Mouse (Mus musculus) brain, embryonic 18.5 days (tissue): ENCODE data around the gene Exoc8.
A peak's percentile ranks its signal among the peaks of the same experiment; 100 is the strongest.

Experiments used
- DNase-seq: peaks from one replicate; pipeline ENCODE4 v3.0.0-alpha.2; 2012; ENCODE audit warnings: low read depth, low spot score

The Exoc8 gene

DNA sequence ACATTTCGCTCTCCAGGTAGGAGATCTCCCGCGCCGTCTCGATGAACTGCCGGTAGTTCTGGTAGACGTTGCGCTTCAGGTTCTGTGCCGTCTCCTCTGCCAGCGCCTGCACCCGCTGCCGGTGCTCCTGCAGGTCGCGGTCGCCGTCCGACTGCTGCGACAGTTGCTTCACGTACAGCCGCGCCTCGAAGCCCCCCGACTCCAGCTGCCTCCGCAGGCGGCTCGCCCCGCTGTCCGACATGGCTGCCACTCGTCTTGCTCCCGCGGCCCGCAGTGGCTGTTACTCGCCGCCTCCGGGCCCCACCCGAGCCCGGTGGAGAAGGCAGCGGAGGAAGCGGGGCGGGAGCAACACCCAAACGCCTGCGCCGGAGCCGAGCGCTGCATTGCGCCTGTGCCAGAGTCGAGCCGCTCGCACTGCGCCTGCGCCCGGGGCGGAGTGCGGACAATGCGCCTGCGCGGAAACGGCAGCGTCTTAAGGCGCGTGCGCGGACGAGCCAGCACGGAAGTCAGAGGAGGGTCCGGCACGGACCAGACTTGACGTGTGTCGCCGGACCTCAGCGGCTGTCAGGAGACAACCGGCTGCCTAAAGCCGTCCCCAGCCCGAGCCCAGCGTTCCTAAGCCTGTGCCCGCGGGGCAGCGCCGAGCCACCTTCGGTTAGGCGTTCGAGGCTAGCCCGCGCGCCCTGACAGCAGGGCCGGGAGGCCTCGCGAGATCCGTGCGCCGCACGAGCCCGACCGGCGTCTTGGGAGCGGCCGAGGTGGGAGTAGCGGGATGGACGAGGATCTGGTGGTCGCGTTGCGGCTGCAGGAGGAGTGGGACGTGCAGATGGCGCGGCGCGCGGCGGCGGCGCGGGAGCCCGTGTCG lies at the start of gene Exoc8, which contains the start of gene Sprtn:
Gene Exoc8, minus strand, starts transcription at position 320 of the 865 bp plus-strand sequence.
Gene Sprtn, plus strand, starts transcription at position 501 of the 865 bp plus-strand sequence.
- peak; percentile 92 for DNase-seq

DNA sequence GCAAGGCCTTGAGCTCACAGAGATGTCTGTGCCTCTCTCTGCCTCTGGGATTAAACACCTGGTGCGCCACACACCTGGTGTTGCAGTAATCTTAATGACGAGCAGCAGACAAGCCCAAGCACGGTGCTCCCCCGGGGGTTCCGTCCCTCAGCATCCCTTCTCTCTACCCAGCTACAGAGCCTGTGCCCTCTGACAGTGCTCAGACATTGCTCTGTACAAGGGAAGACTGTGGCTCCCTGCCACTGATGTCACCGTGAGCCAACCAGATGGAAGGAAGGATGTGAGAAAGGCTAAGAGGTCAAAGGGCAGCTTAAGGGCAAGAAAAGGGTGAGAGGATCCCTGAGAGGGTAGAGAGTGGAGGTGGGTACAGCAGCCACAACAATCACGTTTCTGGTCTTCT lies 46.9 kb upstream of the Exoc8 start:
- DNase-seq, result no peak

DNA sequence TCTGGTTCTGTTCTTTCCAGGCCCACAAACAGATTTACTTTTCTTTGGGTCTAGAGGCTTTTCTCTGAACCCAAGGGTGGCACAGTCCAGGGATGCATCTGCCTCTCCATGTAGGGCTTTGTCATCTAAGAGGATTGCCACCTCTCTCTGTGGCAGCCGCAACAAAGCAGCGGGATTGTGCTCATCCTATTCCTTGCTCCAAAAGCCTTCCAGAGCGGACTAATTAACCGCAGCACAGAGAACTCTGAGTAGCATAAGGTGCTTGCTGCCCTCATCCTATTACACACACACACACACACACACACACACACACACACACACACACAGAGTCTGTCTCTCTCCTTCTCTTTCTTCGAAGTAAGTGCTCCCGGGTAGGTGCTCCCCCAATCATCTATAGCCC lies 46.3 kb upstream of the Exoc8 start:
- no peak for DNase-seq

DNA sequence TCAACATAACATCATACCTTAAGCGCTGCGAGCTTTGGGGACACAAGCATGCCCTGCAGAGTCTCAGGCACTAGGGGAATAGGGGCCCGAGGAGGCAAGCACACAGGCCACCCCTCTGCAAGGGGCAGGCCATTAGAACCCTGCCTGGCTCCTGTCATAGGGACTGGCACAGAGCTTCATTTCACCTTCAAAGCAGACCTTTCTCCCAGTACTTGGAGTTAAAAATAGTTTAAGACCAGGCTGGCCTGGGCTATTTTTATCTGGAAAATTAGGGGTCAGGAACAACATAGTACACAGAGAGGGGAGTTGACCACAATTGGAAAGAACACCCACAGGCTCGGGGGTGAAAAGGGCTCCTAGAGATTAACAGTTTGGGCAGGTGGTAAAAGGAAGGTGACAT lies 39.8 kb upstream of the Exoc8 start:
- DNase-seq, result no peak

GRCm38 (mm10) chr8:124936699-124937098 lies 39.2 kb upstream of the Exoc8 start:
- no peak for DNase-seq

DNA sequence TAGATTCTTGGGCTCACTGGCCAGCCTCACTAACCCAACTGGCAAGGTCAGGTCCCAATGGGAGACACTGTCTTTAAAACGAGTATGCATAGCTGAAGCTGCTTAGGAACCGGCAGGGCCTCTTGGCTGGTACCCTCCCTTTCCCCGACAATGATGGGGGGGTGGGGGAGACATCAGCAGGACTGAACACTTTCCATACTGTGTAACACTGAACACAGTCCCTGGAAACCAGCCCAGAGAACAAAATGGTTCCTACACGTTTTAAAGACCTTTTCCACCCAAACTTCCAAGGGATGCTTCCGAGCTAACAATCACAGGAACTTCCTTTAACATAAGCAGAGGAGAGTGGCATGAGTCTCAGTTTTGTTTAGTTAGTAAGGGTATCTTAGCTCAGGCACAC lies 37.6 kb upstream of the Exoc8 start:
- DNase-seq, result no peak

DNA sequence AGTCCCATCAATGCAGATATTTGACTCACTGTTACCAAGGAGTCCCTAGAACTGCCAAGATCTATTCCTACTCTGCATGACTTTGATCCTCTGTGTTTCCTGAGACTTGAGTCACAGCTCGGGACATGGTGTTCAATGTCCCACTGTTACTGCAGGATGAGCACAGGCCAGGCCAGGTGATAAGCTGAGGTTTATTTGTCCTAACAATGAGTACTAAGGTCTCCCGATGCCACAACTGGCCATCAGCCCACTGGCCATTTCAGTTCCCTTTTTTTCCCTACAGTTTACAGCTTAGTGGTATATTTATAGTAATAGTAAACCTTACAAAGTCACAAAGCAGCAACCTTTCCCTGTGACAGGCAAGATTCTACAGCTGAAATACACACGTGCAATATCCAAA lies 34.9 kb upstream of the Exoc8 start:
- DNase-seq, result no peak

DNA sequence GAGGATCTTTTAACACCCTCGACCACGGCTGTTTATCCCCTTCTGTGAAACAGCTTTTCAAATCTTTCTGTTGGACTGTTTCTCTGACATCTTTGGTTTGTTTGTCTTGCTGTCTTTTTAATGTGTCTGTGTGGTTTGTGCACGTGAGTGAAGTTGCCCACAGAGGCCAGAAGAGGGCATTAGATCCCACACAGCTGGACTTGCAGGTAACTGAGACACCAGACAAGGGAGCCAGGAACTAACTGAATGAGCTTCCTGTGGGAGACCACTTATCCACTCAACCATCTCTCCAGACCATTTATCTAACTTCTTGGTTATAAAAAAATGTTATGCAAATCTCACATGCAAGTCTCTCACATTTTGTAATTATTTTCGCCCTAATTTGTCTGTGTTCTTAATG lies 33.1 kb upstream of the Exoc8 start:
- DNase-seq, result no peak

GRCm38 (mm10) chr8:124930086-124930485 lies 32.6 kb upstream of the Exoc8 start:
- DNase-seq, result no peak

DNA sequence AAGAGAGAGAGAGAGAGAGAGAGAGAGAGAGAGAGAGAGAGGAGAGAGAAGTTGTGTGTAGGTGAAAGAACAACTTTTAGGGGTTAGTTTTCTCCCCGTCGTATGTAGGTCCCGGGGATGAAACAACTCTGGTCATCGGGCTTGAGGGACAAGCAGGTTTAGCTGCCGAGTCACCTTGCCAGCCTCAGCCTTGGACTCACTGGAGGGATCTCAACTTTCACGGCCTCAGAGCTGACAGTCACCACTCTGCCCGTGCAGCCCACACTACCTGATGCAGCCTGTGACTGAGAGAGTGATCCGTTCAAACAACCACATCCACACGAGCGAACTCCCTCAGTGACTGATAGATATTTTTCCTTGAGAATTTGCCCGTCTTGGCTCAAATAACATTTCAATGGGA lies 31.5 kb upstream of the Exoc8 start:
- no peak for DNase-seq

DNA sequence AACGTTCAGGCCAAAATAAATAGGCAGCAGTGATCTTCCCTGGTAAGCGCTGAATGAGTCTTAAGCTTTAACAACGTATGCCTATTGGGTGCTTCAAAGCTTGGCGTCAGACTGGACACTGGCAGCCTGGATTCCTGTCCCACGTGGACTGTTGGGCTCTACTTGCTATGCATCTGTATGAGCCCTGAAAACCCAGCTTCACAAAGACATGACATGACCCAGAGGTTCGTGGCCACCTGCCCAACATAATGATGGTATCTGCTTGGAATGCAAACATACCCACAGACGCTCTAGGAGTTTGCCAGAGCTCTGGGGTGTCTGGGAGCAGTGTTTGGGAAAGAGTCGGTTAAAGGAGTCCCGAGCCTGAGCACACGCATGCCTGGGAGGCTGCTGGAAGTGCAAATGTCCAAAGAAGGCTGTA lies 28.9 kb upstream of the Exoc8 start:
- DNase-seq, result no peak

DNA sequence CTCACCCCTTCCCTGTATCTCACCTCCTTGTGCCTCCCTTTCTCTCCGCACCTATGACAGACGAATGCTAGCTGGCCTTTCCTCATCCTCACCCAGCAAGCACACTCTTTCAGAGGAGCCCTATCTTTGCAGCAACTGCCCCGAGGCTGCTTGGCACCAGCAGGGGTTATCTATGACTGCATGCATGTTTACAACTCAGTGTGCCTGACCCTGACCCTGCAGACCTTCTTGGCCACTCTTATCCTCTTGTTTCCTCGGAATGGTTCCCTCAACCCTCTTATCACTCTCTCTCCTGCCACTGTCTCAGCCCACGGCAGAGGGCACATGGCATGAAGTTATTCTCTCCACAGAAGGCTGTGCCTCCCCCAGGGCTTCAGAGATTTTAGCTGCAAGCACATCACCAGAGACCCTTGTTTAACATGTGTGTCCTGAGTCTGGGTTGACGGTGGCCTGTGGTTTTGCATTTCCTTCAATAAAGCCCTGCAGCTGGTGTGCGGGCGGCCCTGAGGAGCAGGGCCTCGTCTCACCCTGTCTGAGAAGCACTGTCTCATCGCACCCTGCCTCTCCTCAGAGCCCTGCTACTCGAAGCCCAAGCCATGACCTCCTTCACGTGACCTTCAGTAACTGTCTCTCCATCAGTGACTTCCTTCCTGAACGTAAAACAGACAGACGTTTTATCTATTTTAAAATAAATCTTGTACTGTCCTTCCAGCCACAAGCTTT lies 28.2 kb upstream of the Exoc8 start:
- no peak for DNase-seq

DNA sequence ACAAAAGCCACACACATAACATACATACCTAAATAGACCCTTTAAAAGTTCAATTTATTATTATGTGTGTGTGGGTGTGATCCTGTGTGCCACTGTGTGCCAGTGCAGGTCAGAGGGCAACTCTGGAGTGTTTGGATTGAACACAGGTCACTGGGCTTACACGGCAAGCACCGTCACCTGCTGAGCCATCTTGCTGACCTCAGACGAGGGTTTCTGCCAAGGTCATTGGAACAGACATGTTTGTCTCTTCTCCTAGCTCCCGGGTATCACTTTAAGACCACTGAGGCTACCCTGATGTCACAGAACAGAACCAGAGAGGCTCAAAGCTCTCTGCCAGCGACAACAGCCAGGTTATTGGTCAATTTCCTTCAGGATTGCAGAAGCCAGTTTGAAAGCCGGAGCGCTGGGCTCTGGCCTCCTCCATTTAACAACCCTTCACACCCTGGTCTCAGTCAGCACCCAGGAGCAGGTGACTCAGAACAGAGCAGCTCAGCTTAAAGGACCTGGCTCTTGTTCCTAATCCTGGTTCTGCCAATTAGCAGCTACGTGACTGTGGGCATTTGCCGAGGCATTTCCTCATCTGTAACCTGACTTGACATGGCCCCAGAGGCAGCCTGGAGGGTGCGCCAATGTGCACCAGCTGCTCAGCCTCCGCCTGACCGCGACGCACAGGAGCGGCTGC lies 26.6 kb upstream of the Exoc8 start:
- DNase-seq, result no peak

DNA sequence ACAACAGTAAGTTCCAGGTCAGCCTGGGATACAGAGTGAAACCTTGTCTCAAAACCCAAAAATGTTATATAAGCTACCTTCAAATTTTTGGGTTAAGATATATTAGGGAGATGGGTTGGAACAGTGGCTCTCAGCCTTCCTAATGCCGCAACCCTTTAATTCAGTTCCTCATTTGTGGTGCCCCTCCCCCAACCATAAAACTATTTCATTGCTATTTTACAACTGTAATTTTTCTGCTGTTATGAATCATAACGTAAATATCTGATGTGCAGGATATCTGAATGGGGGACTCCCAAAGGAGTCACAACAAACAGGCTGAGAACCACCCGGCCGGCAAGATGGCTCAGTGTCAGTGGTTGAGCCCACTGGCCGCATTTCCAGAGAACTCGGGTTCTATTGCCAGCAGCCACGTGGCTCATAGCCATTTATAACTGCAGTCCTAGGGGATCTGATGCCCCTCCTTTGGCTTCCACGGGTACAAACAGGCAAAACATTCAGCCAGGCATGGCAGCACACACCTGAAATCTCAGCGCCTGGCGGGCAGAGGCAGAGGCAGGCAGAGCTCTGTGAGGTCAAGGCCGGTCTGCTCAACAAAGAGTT lies 25.1 kb upstream of the Exoc8 start:
- no peak for DNase-seq

DNA sequence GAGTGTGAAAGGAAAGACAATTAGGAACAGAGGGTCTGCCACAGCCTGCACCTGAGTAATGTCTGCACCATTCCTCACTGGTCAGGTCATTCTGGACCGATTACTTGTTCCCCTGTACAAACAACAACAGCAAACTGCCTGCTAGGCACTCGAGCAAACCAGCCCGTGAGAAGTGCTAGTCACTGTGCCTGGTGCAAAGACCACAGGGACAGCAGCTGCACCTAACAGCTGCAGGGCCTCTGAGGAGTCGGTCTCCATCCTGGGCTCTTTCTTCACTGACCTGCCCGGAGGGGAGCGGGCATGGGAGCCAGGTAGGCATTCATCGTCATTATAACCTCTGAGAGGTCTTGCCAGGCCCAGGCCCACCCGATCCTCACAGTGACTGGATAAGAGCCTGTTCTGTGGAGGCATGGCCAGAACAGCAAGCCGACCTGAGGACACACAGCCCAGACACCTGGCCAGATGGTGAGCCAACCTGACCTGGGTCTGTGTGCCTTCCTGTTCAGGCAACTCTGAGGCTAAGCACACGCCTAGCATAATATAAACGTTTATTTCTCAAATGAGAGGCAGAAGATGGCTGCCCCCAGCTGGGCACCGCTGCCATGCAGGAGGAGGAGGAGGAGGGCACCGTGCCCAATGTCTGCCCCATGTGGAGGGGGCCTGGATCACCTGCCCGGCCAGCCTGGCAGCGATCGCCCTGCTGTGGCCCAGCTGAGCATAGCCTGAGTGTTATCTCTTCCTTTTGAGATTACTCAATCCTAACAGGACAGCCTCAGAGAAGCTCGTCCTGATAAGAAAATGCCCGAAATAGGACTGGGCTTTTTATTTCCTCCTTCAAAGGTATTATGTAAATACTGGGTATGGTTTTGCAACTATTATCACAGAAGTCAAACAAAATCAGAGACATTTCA lies 24.1 kb upstream of the Exoc8 start:
- DNase-seq, result no peak

DNA sequence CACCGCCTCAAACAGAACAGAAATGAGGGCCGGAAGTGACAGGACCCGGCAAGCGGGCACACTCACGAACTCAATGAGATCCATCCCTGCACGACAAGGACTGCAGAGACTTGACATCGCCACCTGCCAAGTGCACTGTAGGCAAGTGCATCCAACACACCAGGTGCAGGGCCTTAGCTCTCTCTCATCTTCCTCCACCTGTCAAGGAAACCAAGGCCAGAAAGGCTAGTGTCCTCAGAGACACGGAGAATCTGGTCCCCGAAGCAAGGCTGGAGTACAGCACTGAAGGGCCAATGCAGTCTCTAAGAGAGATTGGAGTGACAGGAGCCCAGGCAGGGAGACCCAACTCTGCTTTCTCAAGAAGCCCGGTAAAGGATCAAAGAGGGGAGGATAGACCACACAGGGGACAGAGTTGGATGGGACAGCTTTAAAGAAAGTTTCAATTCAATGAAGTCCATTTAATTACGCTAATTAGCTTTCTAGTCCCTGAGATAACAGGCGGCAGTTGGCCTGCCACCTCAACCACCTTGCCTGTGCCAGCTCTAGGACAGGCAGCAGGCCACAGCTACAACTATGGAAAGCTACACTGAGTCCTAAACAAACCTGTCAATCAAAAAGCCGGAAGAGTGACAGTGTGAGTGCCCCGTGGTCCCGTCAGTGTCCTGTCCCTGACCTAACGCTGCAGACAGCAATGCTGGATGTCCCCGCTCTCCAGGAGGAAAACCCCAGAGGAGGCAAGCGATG lies 20.4 kb upstream of the Exoc8 start:
- DNase-seq, result no peak

DNA sequence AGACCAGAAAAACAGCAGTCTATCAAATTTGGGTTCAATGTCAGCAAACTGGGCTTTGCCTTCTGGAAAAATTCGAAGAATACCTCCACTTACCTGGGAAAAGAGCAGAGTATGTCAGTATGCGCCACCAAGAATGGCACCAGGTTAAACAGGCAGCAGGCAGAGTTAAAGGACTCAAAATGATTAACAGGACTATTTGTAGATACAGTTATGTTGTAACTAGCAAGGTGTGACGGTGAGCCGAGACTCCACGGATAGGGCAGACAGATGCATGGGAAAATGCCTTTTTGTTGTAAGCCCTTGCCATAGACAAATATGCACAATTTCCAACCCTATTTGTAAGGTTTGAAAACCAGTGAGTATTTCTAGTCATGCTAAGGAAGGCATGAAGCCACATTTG lies 16.6 kb upstream of the Exoc8 start:
- DNase-seq, result no peak

DNA sequence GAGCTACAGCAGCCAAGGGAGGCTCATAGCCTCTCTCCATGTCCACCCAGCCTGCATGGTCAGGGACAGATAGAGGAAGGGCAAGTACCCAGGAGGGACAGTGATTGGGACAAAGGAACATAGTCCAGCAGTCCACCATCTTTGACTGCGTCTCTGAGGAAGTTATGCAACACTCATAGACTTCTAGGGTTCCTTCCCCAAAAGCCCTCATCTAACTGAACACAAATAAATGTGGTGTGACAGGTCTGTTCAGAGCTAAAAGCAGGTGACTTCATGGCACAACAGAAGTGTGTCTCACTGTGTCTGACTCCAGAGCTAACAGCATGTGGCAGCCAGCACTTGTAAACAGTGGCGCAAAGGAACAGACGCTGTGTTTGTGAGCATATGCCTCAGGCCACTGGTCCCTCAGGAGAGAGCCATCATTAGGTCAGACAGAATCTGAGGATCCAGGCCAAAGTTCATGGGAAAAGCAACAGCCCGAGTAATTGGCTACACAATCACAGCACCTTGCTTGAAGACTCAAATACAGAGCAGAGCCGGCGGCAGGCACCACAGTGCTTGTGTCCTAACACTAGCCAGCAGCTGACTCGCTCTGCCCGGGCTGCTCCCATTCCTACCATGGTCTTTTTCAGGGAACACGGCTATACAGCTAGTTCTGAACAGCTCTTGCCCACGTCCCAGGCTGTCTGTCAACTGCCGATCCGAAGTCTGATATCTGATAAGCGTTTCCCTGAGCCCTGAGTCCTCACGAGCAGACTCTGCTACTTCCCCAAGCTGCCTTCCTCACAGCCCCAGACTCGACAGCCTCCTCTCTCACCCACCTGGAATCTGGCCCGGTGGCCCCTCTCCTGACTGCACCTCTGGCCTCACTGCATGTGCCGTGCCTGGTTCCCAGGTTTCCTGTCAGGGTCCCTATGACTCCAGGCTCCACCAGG lies 14.7 kb upstream of the Exoc8 start:
- no peak for DNase-seq

DNA sequence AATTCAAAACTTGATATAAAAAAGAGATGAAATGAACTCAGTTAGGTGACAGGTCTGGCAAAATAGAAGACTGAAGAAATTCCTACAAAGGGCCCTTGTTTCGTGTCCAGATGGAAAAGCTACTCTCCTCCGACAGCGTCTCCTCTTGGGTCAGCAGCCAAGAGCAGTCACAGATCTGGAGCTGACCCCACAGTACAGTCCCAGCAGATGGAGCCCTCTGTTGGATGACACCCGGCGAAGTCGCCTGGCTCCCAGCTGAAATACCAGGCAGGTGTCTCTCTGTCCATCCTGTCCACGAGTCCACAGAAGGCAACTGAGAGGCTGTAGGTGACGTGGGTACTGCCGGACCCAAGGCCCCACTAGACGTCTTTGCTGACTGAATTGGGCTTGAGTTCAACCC lies 12.8 kb upstream of the Exoc8 start:
- DNase-seq, result no peak
